Mouse (Mus musculus) lung, postnatal 14 days (tissue): ENCODE data around the gene Xylt1.

ENCODE experiments used
- DNase-seq: peaks from one replicate; pipeline ENCODE4 v3.0.0; 2021

The Xylt1 gene

GRCm38 (mm10) chr7:117380418-117381187, at the start of gene Xylt1:
TSS of gene Xylt1 (plus strand) at chr7:117380979.
- peak; percentile 82 for DNase-seq

GRCm38 (mm10) chr7:117333936-117334335, 46.8 kb upstream of the Xylt1 start:
- no peak for DNase-seq

GRCm38 (mm10) chr7:117356316-117356715, 24.5 kb upstream of the Xylt1 start:
- no peak for DNase-seq

GRCm38 (mm10) chr7:117357425-117358194, 23.2 kb upstream of the Xylt1 start:
- no peak for DNase-seq

GRCm38 (mm10) chr7:117361281-117361680, 19.5 kb upstream of the Xylt1 start:
- no peak for DNase-seq

GRCm38 (mm10) chr7:117362493-117362892, 18.3 kb upstream of the Xylt1 start:
- DNase-seq = no peak

GRCm38 (mm10) chr7:117368647-117369289, 12.0 kb upstream of the Xylt1 start:
- DNase-seq = no peak

GRCm38 (mm10) chr7:117369290-117369941, 11.4 kb upstream of the Xylt1 start:
- no peak for DNase-seq

- DNase-seq = peak; percentile 83
Observed at GRCm38 (mm10) chr7:117375886-117376309, 4.9 kb upstream of the Xylt1 start.

GRCm38 (mm10) chr7:117377138-117377537, 3.6 kb upstream of the Xylt1 start:
- DNase-seq = no peak

GRCm38 (mm10) chr7:117380036-117380417, 752 bp upstream of the Xylt1 start:
- no peak for DNase-seq

- DNase-seq = peak; percentile 33
Observed at GRCm38 (mm10) chr7:117381188-117381981, 606 bp downstream of the Xylt1 start.

GRCm38 (mm10) chr7:117382006-117382405, 1.2 kb downstream of the Xylt1 start:
- no peak for DNase-seq

GRCm38 (mm10) chr7:117383147-117383940, 2.6 kb downstream of the Xylt1 start:
- DNase-seq = peak; percentile 50

- no peak for DNase-seq
Observed at GRCm38 (mm10) chr7:117386376-117386775, 5.6 kb downstream of the Xylt1 start.

- no peak for DNase-seq
Observed at GRCm38 (mm10) chr7:117388284-117388988, 7.7 kb downstream of the Xylt1 start.

GRCm38 (mm10) chr7:117389048-117389447, 8.3 kb downstream of the Xylt1 start:
- no peak for DNase-seq

GRCm38 (mm10) chr7:117392863-117393569, 12.2 kb downstream of the Xylt1 start:
- no peak for DNase-seq

GRCm38 (mm10) chr7:117393976-117394375, 13.2 kb downstream of the Xylt1 start:
- no peak for DNase-seq

GRCm38 (mm10) chr7:117394380-117394779, 13.6 kb downstream of the Xylt1 start:
- no peak for DNase-seq
